10 mouse cellular contexts compared by ENCODE assay signal in genomic region chr15:34743130-34743782, GRCm38 (mm10).
DNase-seq lines count a peak whose midpoint lies in the region; ATAC-seq lines count a peak whose summit lies in the region.
"Had no signal": no experiment of that assay in that cellular context is flagged by ENCODE, and none has a peak within 500 bp of the region (broad histone marks: within the 10 kb centered on the region; RNA-seq: fewer than 3 reads in every experiment).

No protein-coding gene starts in this region.

- WGBS in kidney, embryonic 16.5 days, result 38% methylated on average over 15 of the region's 15 CpGs

- H3K4me3 ChIP-seq in kidney, embryonic 16.5 days (ENCODE audit: low read length), result no peak overlapping the region
- H3K4me3 ChIP-seq: embryonic facial prominence, embryonic 13.5 days; midbrain, embryonic 12.5 days had no signal

- DNase-seq in kidney, adult 18-20 months, result peak; percentile 48
- DNase-seq in adipocyte (ENCODE audit: low spot score), result peak; percentile 63
- DNase-seq in gastrocnemius, postnatal 25 days, result peak; percentile 25
- peak; percentile 55 to 67 for DNase-seq in left cerebral cortex, postnatal 14 days (ENCODE audit: low spot score in 2 of 2)
- peak; percentile 44 for DNase-seq in ovary, postnatal 14 days (ENCODE audit: low spot score)
- peak; percentile 71 for DNase-seq in thymus, postnatal 14 days

- H3K4me1 ChIP-seq in kidney, embryonic 16.5 days (ENCODE audit: insufficient read depth, low read length), result no peaks in the 10 kb centered on the region
- H3K4me1 ChIP-seq: midbrain, embryonic 12.5 days had no signal

- intact Hi-C loops in left cerebral cortex, postnatal 14 days (cut with DNase I), result loop anchor here (5.0 to 10.0 kb wide), 3 partner anchors 74 to 198 kb away; no protein-coding TSS in a partner anchor

- H3K4me2 ChIP-seq in kidney, embryonic 16.5 days (replicated peaks; ENCODE audit: low read depth, low read length), result no peak overlapping the region
- H3K4me2 ChIP-seq: embryonic facial prominence, embryonic 13.5 days; midbrain, embryonic 12.5 days had no signal

- no peaks in the 10 kb centered on the region for H3K27me3 ChIP-seq in kidney, embryonic 16.5 days (ENCODE audit: insufficient read depth, low read length)
- H3K27me3 ChIP-seq: embryonic facial prominence, embryonic 13.5 days; midbrain, embryonic 12.5 days had no signal

- no peak for ATAC-seq in kidney, embryonic 16.5 days (ENCODE audit: low FRiP score, low TSS enrichment)
- peak; percentile 65; the same call in 1 of the 2 replicates for ATAC-seq in common myeloid progenitor, adult 5-6 weeks (replicated peaks; ENCODE audit: low read depth, poor library complexity, severe bottlenecking)

- no peak overlapping the region for H3K27ac ChIP-seq in kidney, embryonic 16.5 days (ENCODE audit: low read length)
- H3K27ac ChIP-seq: embryonic facial prominence, embryonic 13.5 days; midbrain, embryonic 12.5 days had no signal

- no peak overlapping the region for H3K9ac ChIP-seq in kidney, embryonic 16.5 days (replicated peaks; ENCODE audit: low read length)
- H3K9ac ChIP-seq: embryonic facial prominence, embryonic 13.5 days; midbrain, embryonic 12.5 days had no signal

- no peaks in the 10 kb centered on the region for H3K36me3 ChIP-seq in kidney, embryonic 16.5 days (ENCODE audit: insufficient read depth, low read length)
- H3K36me3 ChIP-seq: embryonic facial prominence, embryonic 13.5 days; midbrain, embryonic 12.5 days had no signal

- H3K9me3 ChIP-seq in kidney, embryonic 16.5 days (ENCODE audit: low read length), result no peaks in the 10 kb centered on the region
- H3K9me3 ChIP-seq: embryonic facial prominence, embryonic 13.5 days; midbrain, embryonic 12.5 days had no signal
